Mouse (Mus musculus) hematopoietic stem cell, adult 5-6 weeks (primary cell): ENCODE results near the gene Pdzd8. TPM values are rescaled to one million over a fixed set of nuclear protein-coding genes. Genes with fewer than 3 reads are reported as not detected.
A peak's percentile ranks its signal among the peaks of the same experiment; 100 is the strongest.

ENCODE experiments used
- ATAC-seq, 2 experiments: fragments of 125-278 bp in 1 of 2; replicated peaks in 1 of 2; 2 replicates each; pipeline ENCODE4 v1.8.0; 2016 to 2017; ENCODE audit warnings: inconsistent platforms in 2 of 2, mild to moderate bottlenecking in 2 of 2, moderate number of reproducible peaks in 2 of 2, low read depth in 1 of 2, moderate TSS enrichment in 1 of 2; ENCODE audit not compliant: low FRiP score in 2 of 2, poor library complexity in 2 of 2, severe bottlenecking in 2 of 2, insufficient read depth in 1 of 2, low TSS enrichment in 1 of 2
- total RNA-seq: library from RNA; stranded (forward); fragments of 172-1452, 232-1000 nt; gene quantifications from 2 replicates; pipeline ENCODE4 v1.2.3, GENCODE M21; 2017

Pdzd8 gene
- total RNA-seq, 1 experiment from 2014 or later: 50.5 TPM

- ATAC-seq: peak; percentile 54 to 62
These were observed 96.9 kb downstream of the Pdzd8 start for GRCm38 (mm10) chr19:59248553-59249286.

- peak; percentile 19 to 52; a peak in 3 of 4 replicates for ATAC-seq
These were observed 97.4 kb downstream of the Pdzd8 start for GRCm38 (mm10) chr19:59248144-59248543.

Other genes starting within 250 kb of the Pdzd8 start
- not detected in 2 replicates for gene Vax1, start 175.7 kb downstream of the Pdzd8 start, total RNA-seq
- gene Kcnk18, start 126.6 kb downstream of the Pdzd8 start, total RNA-seq: not detected in 2 replicates
- gene Slc18a2, start 84.9 kb downstream of the Pdzd8 start, total RNA-seq: 29.2 and 35.1 TPM in 2 replicates
- gene Rps12-ps3, start 23.5 kb downstream of the Pdzd8 start, total RNA-seq: 623 and 738 TPM in 2 replicates
- not detected in 2 replicates for gene Emx2, start 112.6 kb upstream of the Pdzd8 start, total RNA-seq